Mouse (Mus musculus) embryonic facial prominence, embryonic 13.5 days (tissue): ENCODE measurements around the gene Swi5. TPM values are rescaled to one million over a fixed set of nuclear protein-coding genes. Genes with fewer than 3 reads are reported as not detected.
A peak's percentile ranks its signal among the peaks of the same experiment; 100 is the strongest.

Experiments used
- ATAC-seq: fragments of 200-750 bp; cut with Nextera tagmentation; 2 replicates; pipeline ENCODE4 v1.8.0; 2017; ENCODE audit warnings: low read depth; ENCODE audit not compliant: insufficient number of reproducible peaks, insufficient read depth, low FRiP score, low TSS enrichment
- H3K27ac ChIP-seq: fragments of 300-500 bp; sonication (generic); 2 replicates; pipeline ENCODE4 v1.5.1; 2015; ENCODE audit warnings: moderate library complexity, mild to moderate bottlenecking, inconsistent platforms
- H3K27me3 ChIP-seq: fragments of 300-500 bp; sonication (generic); 2 replicates; pipeline ENCODE4 v1.6.1; 2015; ENCODE audit warnings: mild to moderate bottlenecking, inconsistent platforms
- H3K36me3 ChIP-seq: fragments of 300-500 bp; sonication (generic); 2 replicates; pipeline ENCODE4 v1.6.1; 2015; ENCODE audit warnings: mild to moderate bottlenecking, inconsistent platforms
- H3K4me1 ChIP-seq: fragments of 300-500 bp; sonication (generic); 2 replicates; pipeline ENCODE4 v1.6.1; 2015; ENCODE audit warnings: inconsistent platforms
- H3K4me2 ChIP-seq: fragments of 300-500 bp; sonication (generic); 2 replicates; pipeline ENCODE4 v1.6.1; 2015; ENCODE audit warnings: moderate library complexity, mild to moderate bottlenecking, inconsistent platforms
- H3K4me3 ChIP-seq: fragments of 300-500 bp; sonication (generic); 2 replicates; pipeline ENCODE4 v1.5.1; 2015; ENCODE audit warnings: mild to moderate bottlenecking, inconsistent platforms
- H3K9ac ChIP-seq: fragments of 300-500 bp; sonication (generic); 2 replicates; pipeline ENCODE4 v1.6.1; 2015; ENCODE audit warnings: mild to moderate bottlenecking, inconsistent platforms
- H3K9me3 ChIP-seq: fragments of 300-500 bp; sonication (generic); 2 replicates; pipeline ENCODE4 v1.6.1; 2016; ENCODE audit warnings: inconsistent platforms
- WGBS: fragments of 180-500 bp; shearing (Covaris S2); methylation state at CpG from one replicate; pipeline ENCODE4 v1.1.7; 2015; ENCODE audit warnings: mixed read lengths; 5-methylcytosine and 5-hydroxymethylcytosine counted together
- polyA plus RNA-seq: library from polyadenylated mRNA; unstranded; fragments of >200 nt; fragmentation: Nextera tagmentation; extraction: Ambion mirVana; gene quantifications from 2 replicates; pipeline ENCODE4 v1.2.1, GENCODE M21; 2015

Gene Swi5
- polyA plus RNA-seq, 1 experiment from 2014 or later, result 497 TPM

DNA sequence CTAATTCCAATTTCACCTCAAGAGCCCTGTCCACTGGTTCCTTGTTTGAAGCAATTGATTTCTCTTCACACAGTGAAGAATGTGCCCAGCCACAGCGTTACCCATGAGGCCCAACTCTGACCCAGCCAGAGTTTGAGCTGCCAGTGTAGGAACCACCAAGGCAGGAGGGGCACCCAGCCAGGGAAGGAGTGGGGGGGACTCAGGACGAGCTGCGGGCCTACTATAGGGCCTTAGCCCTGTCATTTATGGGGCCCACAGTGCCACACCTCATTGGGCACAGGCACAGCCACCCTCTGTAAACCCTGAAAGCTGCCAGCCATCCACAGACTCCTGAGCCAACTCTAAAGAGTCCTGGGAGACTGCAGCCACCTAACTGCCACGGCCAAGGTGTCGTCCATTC lies 33.3 kb downstream of the Swi5 start:
- H3K4me1 ChIP-seq, result peaks cover 10% of the 10 kb centered on the region
- no peaks in the 10 kb centered on the region for H3K27me3 ChIP-seq
- 85% methylated on average over 5 of the region's 5 CpGs for whole genome bisulfite sequencing
- peaks cover 84% of the 10 kb centered on the region for H3K36me3 ChIP-seq
- ATAC-seq, result no peak
- H3K9me3 ChIP-seq, result no peaks in the 10 kb centered on the region
- no peak overlapping the region for H3K4me3 ChIP-seq
- H3K4me2 ChIP-seq, result no peak overlapping the region
- H3K9ac ChIP-seq, result no peak overlapping the region
- no peak overlapping the region for H3K27ac ChIP-seq

DNA sequence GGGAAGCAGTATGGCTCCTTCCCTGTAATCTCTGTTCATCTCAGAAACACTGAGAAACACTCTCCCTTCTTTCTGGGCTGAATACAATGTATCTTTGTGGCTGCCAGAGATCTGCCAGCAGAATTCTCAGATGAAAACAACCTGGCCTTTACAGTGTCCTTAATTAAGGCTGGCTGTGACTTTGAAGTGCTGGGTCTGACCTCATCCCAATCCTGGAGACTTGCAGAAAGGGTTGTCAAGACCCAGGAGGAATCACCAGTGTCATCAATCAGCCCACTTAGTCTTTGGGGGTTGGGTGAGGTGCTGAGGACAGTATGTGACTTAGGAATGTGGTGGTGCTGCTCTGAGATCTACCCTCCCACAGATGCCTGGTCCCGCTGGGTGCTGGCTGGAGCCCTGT lies 34.5 kb downstream of the Swi5 start:
- no peaks in the 10 kb centered on the region for H3K4me1 ChIP-seq
- no peak for ATAC-seq
- no peaks in the 10 kb centered on the region for H3K9me3 ChIP-seq
- no peak overlapping the region for H3K4me3 ChIP-seq
- peaks cover 93% of the 10 kb centered on the region for H3K36me3 ChIP-seq
- no peaks in the 10 kb centered on the region for H3K27me3 ChIP-seq
- no peak overlapping the region for H3K4me2 ChIP-seq
- H3K9ac ChIP-seq, result no peak overlapping the region
- 93% methylated on average over 1 of the region's 1 CpGs for WGBS
- H3K27ac ChIP-seq, result no peak overlapping the region

DNA sequence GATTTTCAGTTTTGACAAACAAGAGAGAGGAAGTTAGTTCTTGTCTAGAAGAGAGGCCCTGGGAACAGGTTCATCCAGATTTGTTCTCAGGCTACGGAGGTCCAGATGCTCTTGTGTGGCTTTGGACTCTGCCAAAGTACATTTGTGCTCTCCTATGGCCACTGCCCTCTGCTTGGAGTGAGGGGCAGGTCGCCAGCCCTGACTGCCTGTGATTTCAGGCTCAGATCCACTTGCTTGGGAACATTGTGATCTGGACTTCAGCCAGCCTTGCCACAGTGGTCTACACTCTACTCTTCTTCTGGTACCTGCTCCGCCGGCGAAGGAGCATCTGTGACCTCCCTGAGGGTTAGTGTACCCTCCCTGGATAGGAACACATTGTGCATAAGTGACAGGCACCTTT lies 35.2 kb downstream of the Swi5 start:
- Histone ChIP-seq H3K27me3 (no peaks in the 10 kb centered on the region), H3K27ac (no peak overlapping the region), H3K36me3 (peaks cover 94% of the 10 kb centered on the region), H3K9me3 (no peaks in the 10 kb centered on the region), H3K9ac (no peak overlapping the region), H3K4me2 (no peak overlapping the region), H3K4me1 (no peaks in the 10 kb centered on the region), H3K4me3 (no peak overlapping the region)
- ATAC-seq, result no peak
- WGBS, result 87% methylated on average over 5 of the region's 5 CpGs

DNA sequence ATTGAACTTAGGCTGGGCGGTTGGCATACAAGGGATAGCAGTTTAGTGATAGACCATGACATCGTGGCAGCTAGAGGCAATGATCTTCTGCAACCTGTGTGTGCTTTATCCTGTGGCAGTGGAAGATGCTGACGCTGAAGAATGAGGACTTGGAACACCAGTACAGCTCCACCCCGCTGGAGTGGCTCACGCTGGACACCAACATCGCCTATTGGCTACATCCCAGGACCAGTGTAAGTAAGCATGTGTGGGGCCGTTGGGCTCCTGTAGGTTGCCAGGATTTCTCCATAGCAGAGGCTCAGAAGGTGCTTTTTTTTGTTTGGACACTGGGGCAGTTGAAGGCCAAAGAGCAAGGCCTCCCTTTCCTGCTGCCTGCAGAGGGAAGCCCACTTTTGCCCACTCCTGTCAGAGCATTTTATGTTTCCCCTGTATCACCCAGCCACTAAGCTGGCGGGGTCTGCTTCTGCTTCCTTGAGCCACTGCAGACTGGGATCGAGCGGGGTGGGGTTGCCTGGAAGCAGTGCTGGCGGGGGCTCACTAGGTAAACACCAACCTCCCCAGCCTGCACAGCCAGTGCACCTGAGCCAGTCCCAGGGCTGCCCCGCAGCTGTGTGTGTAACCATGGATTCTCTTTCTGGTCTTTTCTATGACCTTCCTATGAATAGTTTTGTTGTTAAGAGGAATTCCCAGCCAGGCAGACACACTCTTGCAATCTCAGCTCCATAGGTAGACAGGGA lies 35.9 kb downstream of the Swi5 start:
- Histone ChIP-seq H3K4me2 (no peak overlapping the region), H3K36me3 (peaks cover 94% of the 10 kb centered on the region), H3K27ac (no peak overlapping the region), H3K9ac (no peak overlapping the region), H3K27me3 (no peaks in the 10 kb centered on the region), H3K9me3 (no peaks in the 10 kb centered on the region), H3K4me3 (no peak overlapping the region), H3K4me1 (no peaks in the 10 kb centered on the region)
- WGBS, result 91% methylated on average over 12 of the region's 12 CpGs
- no peak for ATAC-seq

DNA sequence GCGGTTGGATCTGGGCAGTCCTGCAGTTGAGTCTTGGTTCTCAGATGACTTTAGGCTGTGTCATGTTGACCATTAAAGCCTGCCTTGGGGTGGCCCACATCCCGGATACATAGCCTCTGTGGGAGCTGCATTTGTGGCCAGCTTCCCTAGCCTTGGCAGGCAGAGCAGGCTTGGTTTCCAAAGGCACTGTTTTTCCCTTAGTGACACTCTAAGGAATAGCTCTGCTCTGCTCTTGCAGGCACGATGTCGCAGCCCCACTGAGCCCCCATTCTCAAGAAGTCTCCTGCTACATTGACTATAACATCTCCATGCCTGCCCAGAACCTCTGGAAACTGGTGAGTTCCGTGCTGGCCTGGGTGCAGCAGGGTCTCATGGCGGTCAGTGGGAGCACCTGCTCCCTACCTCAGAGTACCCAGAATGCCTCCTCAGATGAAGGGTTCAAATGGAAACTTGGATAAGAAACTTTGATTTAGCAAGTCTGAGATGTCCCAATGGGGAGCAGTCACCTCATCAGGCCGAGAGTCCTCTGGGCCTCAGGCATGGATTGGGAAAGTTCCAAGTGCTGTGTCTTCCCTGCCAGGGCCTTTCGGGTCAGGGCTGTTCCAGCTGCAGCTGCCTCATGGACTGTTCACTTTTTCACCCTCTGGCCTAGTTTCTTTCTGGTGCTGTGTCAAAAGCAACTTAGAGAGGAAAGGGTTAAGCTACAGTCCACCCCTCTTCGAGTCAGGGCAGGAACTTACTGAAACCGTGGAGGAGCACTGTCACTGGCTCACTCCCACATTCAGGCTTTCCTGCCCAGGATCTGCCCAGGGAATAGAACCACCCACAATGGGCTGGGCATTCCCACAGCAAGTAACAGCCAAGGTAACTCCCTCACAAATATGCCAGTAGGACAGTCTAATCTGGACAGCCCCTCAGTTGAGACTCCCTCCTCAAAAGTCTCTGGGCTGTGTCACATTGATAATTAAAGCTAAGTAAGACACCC lies 39.2 kb downstream of the Swi5 start:
- Histone ChIP-seq H3K4me2 (no peak overlapping the region), H3K9ac (no peak overlapping the region), H3K27me3 (no peaks in the 10 kb centered on the region), H3K36me3 (peaks cover 99% of the 10 kb centered on the region), H3K4me3 (no peak overlapping the region), H3K27ac (no peak overlapping the region), H3K9me3 (no peaks in the 10 kb centered on the region), H3K4me1 (no peaks in the 10 kb centered on the region)
- 77% methylated on average over 10 of the region's 10 CpGs for WGBS
- ATAC-seq, result no peak

DNA sequence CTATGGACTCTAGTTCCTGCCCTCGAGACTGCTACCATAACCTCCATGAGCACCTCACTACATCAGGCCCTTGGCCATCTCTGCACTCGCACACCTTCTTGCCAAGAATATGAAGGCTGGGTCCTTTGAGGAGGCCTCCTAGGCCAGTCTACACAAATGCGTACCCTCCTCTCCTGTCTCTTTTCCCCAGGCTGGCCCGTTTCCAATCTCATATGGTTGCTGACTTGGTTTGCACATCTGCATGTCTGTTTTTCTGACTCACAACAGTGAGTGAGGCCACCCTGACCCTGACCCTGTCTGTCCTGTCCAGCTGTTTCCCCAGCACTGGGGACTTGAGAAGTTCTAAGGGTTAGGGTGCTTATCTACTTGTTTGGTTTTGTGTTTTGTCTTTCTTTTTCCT lies 41.1 kb downstream of the Swi5 start:
- 82% methylated on average over 4 of the region's 4 CpGs for WGBS

DNA sequence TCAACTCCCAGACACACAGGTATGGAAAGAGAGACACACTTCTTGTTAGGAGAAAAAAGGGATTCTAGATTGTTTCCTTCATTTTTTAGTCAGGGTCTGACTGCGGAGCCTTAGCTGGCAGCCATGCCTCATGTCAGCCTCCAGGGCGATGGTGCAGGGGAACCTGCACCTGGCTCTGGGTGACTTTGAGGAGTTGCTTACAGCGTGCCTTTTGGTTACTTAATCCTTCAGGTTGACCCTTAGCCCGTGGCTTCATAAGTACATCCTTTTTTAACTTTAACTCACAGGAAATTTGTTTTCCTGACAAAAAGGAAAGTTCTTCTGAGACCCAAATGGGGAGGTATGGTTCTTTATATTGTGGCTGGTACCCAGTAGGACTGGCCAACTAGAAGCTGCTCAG lies 44.9 kb downstream of the Swi5 start:
- peaks cover 66% of the 10 kb centered on the region for H3K36me3 ChIP-seq
- H3K4me2 ChIP-seq, result no peak overlapping the region
- ATAC-seq, result no peak
- no peak overlapping the region for H3K4me3 ChIP-seq
- 88% methylated on average over 4 of the region's 4 CpGs for WGBS
- H3K9me3 ChIP-seq, result no peaks in the 10 kb centered on the region
- H3K27me3 ChIP-seq, result no peaks in the 10 kb centered on the region
- peaks cover 1% of the 10 kb centered on the region; the same call in 1 of the 2 replicates for H3K4me1 ChIP-seq
- no peak overlapping the region for H3K9ac ChIP-seq
- no peak overlapping the region for H3K27ac ChIP-seq

More for the DNA sequence above, 41.1 kb downstream of the Swi5 start:
- Histone ChIP-seq H3K36me3 (peaks cover 95% of the 10 kb centered on the region), H3K9me3 (no peaks in the 10 kb centered on the region), H3K27me3 (no peaks in the 10 kb centered on the region), H3K9ac (0 out of 2 replicates have a peak overlapping the region, but pooled peaks have one; percentile 11), H3K27ac (no peak overlapping the region), H3K4me1 (no peaks in the 10 kb centered on the region), H3K4me3 (no peak overlapping the region), H3K4me2 (no peak overlapping the region)
- ATAC-seq, result no peak

DNA sequence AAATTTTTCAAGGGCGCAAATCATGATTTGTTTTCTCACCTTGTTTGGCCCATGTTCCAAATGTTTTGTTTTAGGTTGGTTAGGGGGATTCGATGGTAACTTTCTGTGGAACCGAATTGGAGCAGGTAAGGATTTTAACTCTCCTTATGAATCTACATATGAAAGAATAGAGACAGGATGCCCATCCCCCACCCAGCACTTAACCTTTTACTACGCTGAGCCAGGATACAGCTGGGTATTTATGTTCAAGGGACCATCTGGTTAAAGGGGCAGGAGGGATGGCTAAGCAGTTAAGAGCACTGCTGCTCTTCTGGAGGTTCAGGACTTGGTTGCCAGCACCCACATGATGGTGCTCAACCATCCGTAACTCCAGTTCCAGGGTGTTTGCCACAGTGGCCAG lies 47.3 kb downstream of the Swi5 start:
- H3K9me3 ChIP-seq, result no peaks in the 10 kb centered on the region
- H3K27me3 ChIP-seq, result no peaks in the 10 kb centered on the region
- H3K36me3 ChIP-seq, result peaks cover 43% of the 10 kb centered on the region
- no peak overlapping the region for H3K4me2 ChIP-seq
- no peak overlapping the region for H3K27ac ChIP-seq
- no peak overlapping the region for H3K4me3 ChIP-seq
- no peak for ATAC-seq
- 87% methylated on average over 5 of the region's 5 CpGs for WGBS
- no peak overlapping the region for H3K9ac ChIP-seq
- peaks cover 8% of the 10 kb centered on the region for H3K4me1 ChIP-seq

DNA sequence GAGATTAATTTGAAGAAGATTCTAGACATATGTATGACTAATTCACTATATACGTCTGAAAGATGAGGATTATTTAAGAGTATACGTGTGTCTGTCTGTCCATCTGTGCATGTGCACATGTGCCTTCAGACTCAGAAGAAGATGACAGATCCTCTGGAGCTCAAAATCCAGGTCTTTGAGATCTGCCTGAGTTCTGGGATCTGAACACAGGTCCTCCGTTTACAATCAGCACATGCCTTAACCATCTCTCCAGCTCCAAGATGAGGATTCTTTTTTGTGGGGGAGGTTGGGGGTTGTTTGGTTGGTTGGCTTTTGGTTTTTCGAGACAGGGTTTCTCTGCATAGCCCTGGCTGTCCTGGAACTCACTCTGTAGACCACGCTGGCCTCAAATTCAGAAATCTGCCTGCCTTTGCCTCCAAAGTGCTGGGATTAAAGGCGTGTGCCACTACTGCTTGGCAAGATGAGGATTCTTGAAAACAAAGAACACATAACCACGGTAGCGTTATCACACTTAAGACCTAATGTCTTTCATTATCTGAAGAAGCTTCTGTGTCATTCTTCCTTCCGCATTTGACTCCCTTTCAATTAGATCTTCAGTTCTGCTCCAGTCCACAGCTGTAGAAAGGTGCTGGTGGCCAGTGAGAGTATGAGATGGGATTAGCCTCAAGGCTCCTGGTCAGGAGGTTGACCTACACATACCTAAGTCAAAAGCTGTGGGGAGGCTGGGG lies 49.0 kb downstream of the Swi5 start:
- no peak for ATAC-seq
- WGBS, result 90% methylated on average over 9 of the region's 9 CpGs
- Histone ChIP-seq H3K27me3 (no peaks in the 10 kb centered on the region), H3K36me3 (peaks cover 32% of the 10 kb centered on the region), H3K9ac (no peak overlapping the region), H3K4me1 (peaks cover 23% of the 10 kb centered on the region), H3K4me3 (no peak overlapping the region), H3K27ac (no peak overlapping the region), H3K4me2 (no peak overlapping the region), H3K9me3 (no peaks in the 10 kb centered on the region)

DNA sequence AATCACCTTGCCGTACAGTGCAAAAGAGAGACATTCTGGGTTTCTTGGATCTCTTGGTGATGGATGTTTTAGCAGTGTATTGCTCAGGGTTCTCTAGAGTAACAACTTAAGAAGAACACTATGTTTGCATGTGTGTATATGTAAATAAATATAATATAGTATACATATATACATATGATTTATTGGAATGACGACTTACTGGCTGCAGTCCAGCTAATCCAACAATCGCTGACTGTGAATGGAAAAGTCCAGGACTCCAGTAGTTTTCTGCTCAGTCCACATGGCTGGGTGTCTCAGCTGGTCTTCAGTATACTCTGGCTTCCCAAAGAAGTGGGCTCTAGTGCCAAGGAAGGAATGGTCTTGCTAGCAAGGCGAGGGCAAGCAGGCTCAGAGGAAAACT lies 50.3 kb downstream of the Swi5 start:
- Histone ChIP-seq H3K36me3 (peaks cover 33% of the 10 kb centered on the region), H3K27ac (peak overlapping the region; percentile 85; the same call in 1 of the 2 replicates)
- WGBS, result 42% methylated on average over 4 of the region's 4 CpGs

DNA sequence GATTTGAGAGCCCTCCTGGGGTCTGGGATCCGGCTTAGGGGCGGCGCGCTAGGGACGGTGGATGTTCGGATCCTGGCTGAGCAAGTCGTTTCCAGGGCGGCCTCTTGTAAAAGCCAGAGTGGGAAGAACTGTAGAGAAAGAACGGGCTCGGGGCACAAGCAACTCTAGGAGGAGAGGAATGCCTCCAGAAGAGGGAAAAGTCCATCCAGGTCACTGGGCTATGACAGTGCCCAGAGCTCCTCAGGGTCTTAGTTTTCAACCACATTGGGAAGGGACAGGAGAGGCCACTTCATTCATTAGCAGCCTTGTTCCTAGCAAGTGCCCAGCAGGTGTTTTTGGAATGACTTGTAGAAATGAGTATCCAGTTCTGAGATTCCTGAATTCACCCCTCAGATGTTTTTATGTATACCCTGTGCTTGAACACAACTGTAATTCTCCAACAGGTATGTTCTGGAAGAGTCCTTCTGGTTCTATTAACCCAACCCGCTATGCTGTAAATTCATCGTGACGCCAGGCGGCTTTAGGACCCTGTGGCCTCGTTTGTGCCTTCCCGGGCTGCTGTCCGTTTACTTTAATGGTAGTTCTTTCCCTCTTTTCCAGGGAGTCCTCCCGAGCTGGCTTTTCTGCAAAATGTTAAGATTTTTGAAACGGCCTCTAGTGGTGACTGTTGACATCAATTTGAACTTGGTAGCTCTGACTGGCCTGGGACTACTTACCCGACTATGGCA lies 51.0 kb downstream of the Swi5 start:
- Histone ChIP-seq H3K27ac (peak overlapping the region; percentile 85), H3K9ac (peak overlapping the region; percentile 82), H3K27me3 (no peaks in the 10 kb centered on the region), H3K4me1 (peaks cover 23% of the 10 kb centered on the region), H3K36me3 (peaks cover 37% of the 10 kb centered on the region), H3K4me2 (peak overlapping the region; percentile 85), H3K4me3 (peak overlapping the region; percentile 71), H3K9me3 (no peaks in the 10 kb centered on the region)
- ATAC-seq, result peak; percentile 48; the same call in 1 of the 2 replicates
- under 1% methylated on average over 20 of the region's 20 CpGs for WGBS

More for the DNA sequence above, 50.3 kb downstream of the Swi5 start:
- Histone ChIP-seq H3K9ac (peak overlapping the region; percentile 82), H3K9me3 (no peaks in the 10 kb centered on the region), H3K4me2 (peak overlapping the region; percentile 85), H3K4me3 (peak overlapping the region; percentile 71), H3K27me3 (no peaks in the 10 kb centered on the region), H3K4me1 (peaks cover 23% of the 10 kb centered on the region)
- ATAC-seq, result no peak
